Mouse (Mus musculus) adrenal gland, postnatal 10 days (tissue): ENCODE data around the gene Tnfrsf4. TPM values are rescaled to one million over a fixed set of nuclear protein-coding genes. Genes with fewer than 3 reads are reported as not detected.

Source experiments
- microRNA-seq: library from miRNA; unstranded; fragments of <30 nt; microRNA quantifications from one replicate; pipeline ENCODE4 v1.2.0, GENCODE M21; 2021
- total RNA-seq, 2 experiments: library from RNA; stranded (reverse); gene quantifications; 2 replicates each; pipeline ENCODE4 v1.2.3; 2021

Tnfrsf4 gene
- total RNA-seq, 2 experiments from 2014 or later = 1.9 TPM

Small RNA genes lying within 50 kb of the gene (microRNA-seq; reads per million reads assigned to microRNA genes)
- gene Mir200a (24.9 reads per million, percentile 29 among the genes with 10 or more reads in this experiment), gene Mir200b (229 reads per million, percentile 56 among the genes with 10 or more reads in this experiment), gene Mir429 (121 reads per million, percentile 46 among the genes with 10 or more reads in this experiment)

Other genes with a start within 250 kb of the Tnfrsf4 start
- 1 to 10 TPM; 6.6 to 7.9 TPM for gene Vwa1, start 239.1 kb upstream of the Tnfrsf4 start, total RNA-seq
- gene Tmem88b, start 228.0 kb upstream of the Tnfrsf4 start, total RNA-seq = 1 to 10 TPM in 1 of 2 experiments, under 1 TPM in 1; 0.54 to 1.4 TPM
- not detected for gene Ankrd65, start 223.4 kb upstream of the Tnfrsf4 start, total RNA-seq
- 100 to 1,000 TPM; 149 to 168 TPM for gene Mrpl20, start 211.0 kb upstream of the Tnfrsf4 start, total RNA-seq
- 100 to 1,000 TPM in 1 of 2 experiments, 10 to 100 TPM in 1; 82.7 to 124 TPM for gene Ccnl2, start 201.4 kb upstream of the Tnfrsf4 start, total RNA-seq
- gene Aurkaip1, start 182.6 kb upstream of the Tnfrsf4 start, total RNA-seq = 100 to 1,000 TPM; 146 to 149 TPM
- 10 to 100 TPM; 56.6 to 59.6 TPM for gene Mxra8, start 174.2 kb upstream of the Tnfrsf4 start, total RNA-seq
- 10 to 100 TPM; 58.2 to 59.0 TPM for gene Dvl1, start 166.4 kb upstream of the Tnfrsf4 start, total RNA-seq
- under 1 TPM; 0.36 to 0.45 TPM for gene Tas1r3, start 150.5 kb upstream of the Tnfrsf4 start, total RNA-seq
- 10 to 100 TPM; 17.6 to 18.4 TPM for gene Cptp, start 144.4 kb upstream of the Tnfrsf4 start, total RNA-seq
- gene Ints11, start 144.3 kb upstream of the Tnfrsf4 start, total RNA-seq = 10 to 100 TPM; 29.0 to 29.3 TPM
- gene Pusl1, start 122.1 kb upstream of the Tnfrsf4 start, total RNA-seq = 10 to 100 TPM; 27.9 to 39.0 TPM
- gene Acap3, start 122.0 kb upstream of the Tnfrsf4 start, total RNA-seq = 10 to 100 TPM; 16.9 to 29.4 TPM
- 10 to 100 TPM; 72.3 to 73.4 TPM for gene Ube2j2, start 70.0 kb upstream of the Tnfrsf4 start, total RNA-seq
- gene C1qtnf12, start 51.5 kb upstream of the Tnfrsf4 start, total RNA-seq = 100 to 1,000 TPM; 117 to 132 TPM
- 1 to 10 TPM; 5.7 to 6.1 TPM for gene B3galt6, start 21.2 kb upstream of the Tnfrsf4 start, total RNA-seq
- 100 to 1,000 TPM; 184 to 191 TPM for gene Sdf4, start 21.0 kb upstream of the Tnfrsf4 start, total RNA-seq
- under 1 TPM; 0.51 to 0.66 TPM for gene Tnfrsf18, start 12.3 kb downstream of the Tnfrsf4 start, total RNA-seq
- under 1 TPM; 0.27 to 0.67 TPM for gene Ttll10, start 45.6 kb downstream of the Tnfrsf4 start, total RNA-seq
- gene 9430015G10Rik, start 96.1 kb downstream of the Tnfrsf4 start, total RNA-seq = 10 to 100 TPM; 10.6 to 13.8 TPM
- under 1 TPM; 0.09 to 0.15 TPM for gene Rnf223, start 116.7 kb downstream of the Tnfrsf4 start, total RNA-seq
- gene Agrn, start 183.6 kb downstream of the Tnfrsf4 start, total RNA-seq = 10 to 100 TPM; 59.6 to 82.4 TPM
- gene Isg15, start 187.0 kb downstream of the Tnfrsf4 start, total RNA-seq = 1 to 10 TPM; 1.6 to 2.2 TPM
- gene AW011738, start 189.5 kb downstream of the Tnfrsf4 start, total RNA-seq = 1 to 10 TPM; 2.6 to 3.5 TPM
- 10 to 100 TPM in 1 of 2 experiments, 1 to 10 TPM in 1; 9.8 to 28.4 TPM for gene Perm1, start 202.0 kb downstream of the Tnfrsf4 start, total RNA-seq
- gene Plekhn1, start 221.0 kb downstream of the Tnfrsf4 start, total RNA-seq = 10 to 100 TPM; 13.3 to 20.3 TPM
- 10 to 100 TPM; 39.4 to 41.0 TPM for gene Noc2l, start 222.2 kb downstream of the Tnfrsf4 start, total RNA-seq
- gene Samd11, start 241.8 kb downstream of the Tnfrsf4 start, total RNA-seq = 1 to 10 TPM; 1.4 to 3.1 TPM